Mouse (Mus musculus): ENCODE data around the gene Inpp1. TPM values are rescaled to one million over a fixed set of nuclear protein-coding genes. Genes with fewer than 3 reads are reported as not detected.

Inpp1 gene
- polyA plus RNA-seq (2015; fragmentation: Illumina TruSeq; extraction: RNeasy Lipid Tissue Mini Kit (QIAGEN cat#74804); ENCODE audit: insufficient read depth, low replicate concordance): 34.7 TPM

GRCm38 (mm10) chr1:52816910-52817812, at the start of gene Inpp1:
Inpp1 (minus strand) TSS chr1:52817688.

GRCm38 (mm10) chr1:52844782-52845665, 27.5 kb upstream of the Inpp1 start, which contains the start of gene Hibch:
Hibch (plus strand) TSS chr1:52844929.

Other genes with a start within 250 kb of the Inpp1 start
- gene Nemp2, start 187.0 kb downstream of the Inpp1 start, polyA plus RNA-seq (2015; fragmentation: Illumina TruSeq; extraction: RNeasy Lipid Tissue Mini Kit (QIAGEN cat#74804); ENCODE audit: insufficient read depth, low replicate concordance): 55.1 TPM
- 8.3 TPM for gene Mfsd6, start 90.2 kb downstream of the Inpp1 start, polyA plus RNA-seq (2015; fragmentation: Illumina TruSeq; extraction: RNeasy Lipid Tissue Mini Kit (QIAGEN cat#74804); ENCODE audit: insufficient read depth, low replicate concordance)
- gene Hibch, start 27.2 kb upstream of the Inpp1 start, polyA plus RNA-seq (2015; fragmentation: Illumina TruSeq; extraction: RNeasy Lipid Tissue Mini Kit (QIAGEN cat#74804); ENCODE audit: insufficient read depth, low replicate concordance): 25.6 TPM
- 1.2 TPM for gene 1700019D03Rik, start 202.5 kb upstream of the Inpp1 start, polyA plus RNA-seq (2015; fragmentation: Illumina TruSeq; extraction: RNeasy Lipid Tissue Mini Kit (QIAGEN cat#74804); ENCODE audit: insufficient read depth, low replicate concordance)
- not detected for gene Mstn, start 244.0 kb upstream of the Inpp1 start, polyA plus RNA-seq (2015; fragmentation: Illumina TruSeq; extraction: RNeasy Lipid Tissue Mini Kit (QIAGEN cat#74804); ENCODE audit: insufficient read depth, low replicate concordance)

Data from spleen, adult 10 weeks (tissue).